Mouse (Mus musculus) right cerebral cortex, postnatal 4 days (tissue): ENCODE measurements around the gene Slc37a2.
"Not testable (repeated sequence)": the region's sequence is repeated elsewhere in the genome, so short reads cannot be mapped to it uniquely, and the experiment has no call there.

Experiments used
- DNase-seq: peaks from one replicate; pipeline ENCODE4 v3.0.0-alpha.2; 2022

Gene Slc37a2

DNA sequence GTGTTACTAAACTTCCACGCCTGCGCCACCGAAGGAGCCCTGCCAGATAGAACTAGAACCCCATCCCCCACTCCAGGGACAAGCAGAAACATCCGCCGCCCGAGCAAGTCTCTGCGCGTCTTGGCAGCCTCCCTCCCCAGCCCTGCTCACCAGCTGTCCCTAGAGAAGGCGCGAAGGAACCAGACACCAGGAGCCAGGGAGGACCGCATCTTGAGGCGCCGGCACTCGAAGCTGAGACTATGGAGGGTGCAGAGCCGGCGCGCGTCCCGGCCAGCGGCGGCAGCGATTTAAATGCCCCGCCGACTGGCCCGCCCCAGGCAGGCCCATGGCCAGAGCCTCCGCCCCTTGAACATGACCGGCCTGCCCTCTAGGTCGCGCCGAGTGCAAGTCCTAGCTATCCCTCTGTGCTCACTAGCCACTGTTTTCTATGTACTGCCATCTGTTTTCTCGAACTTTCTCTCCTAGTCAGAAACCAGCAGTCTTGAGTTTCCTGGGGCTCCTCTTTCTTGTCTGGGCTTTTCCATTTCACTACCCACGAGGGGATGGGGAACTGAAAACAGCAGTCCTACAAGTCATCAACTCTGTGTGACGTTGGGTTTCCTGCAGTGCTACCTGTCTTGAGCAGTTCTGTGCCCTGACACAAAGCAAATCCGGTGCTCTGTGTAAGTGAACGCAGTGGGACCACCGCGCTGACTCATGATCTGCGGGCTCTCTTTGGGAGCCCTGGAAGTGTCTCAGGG is at the start of gene Slc37a2:
Slc37a2 (minus strand) TSS at position 590 of the 740 bp plus-strand sequence.
- DNase-seq: peak; percentile 69

DNA sequence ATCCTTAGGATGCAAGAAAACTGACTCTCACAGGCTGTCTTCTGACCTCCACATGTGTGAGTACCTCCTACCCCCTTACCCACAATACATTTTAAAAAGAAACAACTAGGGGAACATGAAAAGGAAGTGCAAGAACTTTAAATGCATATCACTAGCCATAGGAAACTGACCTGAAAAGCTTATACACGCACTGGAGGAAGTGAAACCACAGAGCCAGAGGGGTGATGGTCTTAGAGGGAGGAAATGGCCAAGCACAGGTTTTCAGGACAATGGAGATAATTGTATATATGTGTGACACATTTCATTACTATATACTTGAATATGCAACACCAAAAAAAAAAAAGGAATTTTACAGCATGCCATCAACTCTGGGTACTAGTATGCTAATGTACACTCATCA is 46.2 kb upstream of the Slc37a2 start:
- DNase-seq: no peak

DNA sequence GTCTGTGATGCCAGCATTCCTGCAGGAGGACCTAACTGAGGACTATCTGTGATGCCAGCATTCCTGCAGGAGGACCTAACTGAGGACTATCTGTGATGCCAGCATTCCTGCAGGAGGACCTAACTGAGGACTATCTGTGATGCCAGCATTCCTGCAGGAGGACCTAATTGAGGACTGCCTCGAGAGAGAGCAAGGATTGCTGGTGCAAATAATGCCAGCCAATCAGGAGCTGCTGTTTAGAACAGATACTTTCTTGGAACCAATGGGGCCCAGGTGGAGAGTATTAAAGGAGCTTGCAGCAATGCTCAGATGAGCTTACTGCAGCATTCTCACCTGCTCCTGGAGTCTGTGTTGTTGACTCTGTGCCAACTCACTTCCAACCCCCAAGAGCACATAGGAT is 45.0 kb upstream of the Slc37a2 start:
- DNase-seq: not testable (repeated sequence)

DNA sequence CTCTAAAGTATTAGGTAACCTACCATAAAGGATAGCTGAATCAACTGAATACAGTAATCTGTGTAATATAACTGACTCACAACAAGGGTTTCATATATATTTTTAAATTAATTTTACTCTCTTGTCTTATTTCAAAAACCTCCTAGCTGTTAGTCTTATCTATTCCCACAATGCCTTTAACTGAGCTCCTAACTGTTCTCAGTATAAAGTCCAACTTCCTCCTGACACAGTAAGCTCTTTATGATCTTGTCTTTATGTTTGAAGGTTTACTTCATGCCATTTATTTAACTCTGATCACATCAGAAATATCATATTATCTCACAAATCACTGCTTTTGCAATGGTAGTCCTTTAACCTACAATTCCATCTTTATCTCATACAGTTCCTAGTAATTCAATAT is 40.0 kb upstream of the Slc37a2 start:
- no peak for DNase-seq

DNA sequence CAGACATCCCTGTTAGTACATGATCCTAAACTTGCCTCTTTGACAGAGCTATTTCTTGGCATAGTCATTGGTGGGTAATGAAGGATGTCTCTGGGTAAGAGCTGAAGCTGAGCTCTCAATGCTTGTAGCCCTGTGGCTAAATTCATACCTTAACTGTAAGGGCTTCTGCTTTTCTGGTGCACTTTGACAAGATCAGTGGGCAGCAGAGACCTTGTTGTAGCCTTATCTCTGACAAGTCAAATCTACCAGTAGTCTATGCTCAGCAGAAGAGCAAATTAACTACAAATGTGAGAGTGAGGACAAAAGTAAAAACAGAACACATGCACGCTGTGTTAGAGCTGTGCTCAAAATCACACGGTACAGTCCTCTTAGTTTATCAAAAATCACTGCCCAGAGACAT is 11.1 kb upstream of the Slc37a2 start:
- DNase-seq: no peak

DNA sequence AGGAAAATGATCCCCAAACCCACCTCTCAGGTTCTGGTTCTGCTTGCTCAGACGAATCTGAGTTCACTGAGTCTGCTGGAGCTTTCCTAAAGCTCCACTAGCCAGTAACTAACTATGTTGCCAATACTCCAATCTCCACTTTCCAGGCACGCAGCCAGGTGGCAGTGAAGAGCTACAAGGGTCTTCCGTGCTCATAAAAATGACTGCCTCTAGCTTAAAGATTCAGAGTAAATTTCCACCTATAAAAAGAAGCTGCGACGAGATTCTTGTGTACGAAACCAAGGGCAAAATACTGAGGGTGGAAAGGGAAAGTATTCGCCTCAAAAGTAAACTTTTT is 319 bp upstream of the Slc37a2 start:
- DNase-seq: peak; percentile 80

DNA sequence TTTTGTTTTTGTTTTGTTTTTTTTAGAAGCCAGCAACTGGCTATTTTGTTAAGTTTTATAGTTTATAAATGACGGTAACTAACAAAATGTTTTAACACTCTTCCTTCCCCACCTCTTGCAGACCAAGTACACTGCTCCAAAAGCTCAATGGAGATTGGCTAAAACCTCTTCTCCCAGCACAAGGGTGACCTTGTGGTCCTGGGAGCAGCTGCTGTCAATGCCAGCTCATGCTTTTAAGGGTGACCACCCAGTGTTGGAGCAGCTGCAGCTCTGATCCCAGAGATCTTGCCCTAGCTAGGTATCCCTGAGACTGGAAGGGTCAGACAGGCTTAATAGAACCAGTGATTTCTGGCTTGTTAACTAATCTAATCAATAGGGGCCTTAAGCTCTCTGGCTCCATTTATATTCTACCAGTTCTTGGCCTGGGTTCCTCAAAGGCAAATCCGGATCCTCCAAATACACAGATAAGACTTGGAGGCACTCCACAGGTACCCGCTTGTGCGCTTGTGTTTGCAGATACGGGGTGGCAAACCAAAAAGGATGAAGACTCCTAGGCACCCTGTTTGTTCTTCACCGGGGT is 917 bp downstream of the Slc37a2 start:
- no peak for DNase-seq

DNA sequence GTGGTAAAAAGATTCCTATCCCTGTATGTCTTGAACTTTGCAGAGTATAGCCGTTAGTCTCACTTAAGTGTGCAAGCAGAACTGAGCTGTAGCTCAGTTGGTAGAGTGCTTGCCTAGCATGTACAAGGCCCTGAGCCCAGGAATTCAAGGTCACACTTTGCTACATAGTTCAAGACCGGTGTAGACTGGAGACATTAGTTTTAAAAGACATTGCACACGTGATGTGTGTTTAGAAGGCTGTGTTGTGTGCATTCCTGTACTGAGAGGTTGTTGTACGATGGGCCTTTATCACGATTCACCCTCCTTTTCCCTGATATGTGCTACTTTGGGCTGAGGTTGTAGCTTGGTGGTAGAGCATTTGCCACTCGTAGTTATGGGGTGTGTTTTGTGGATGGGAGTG is 4.9 kb downstream of the Slc37a2 start:
- DNase-seq: no peak

DNA sequence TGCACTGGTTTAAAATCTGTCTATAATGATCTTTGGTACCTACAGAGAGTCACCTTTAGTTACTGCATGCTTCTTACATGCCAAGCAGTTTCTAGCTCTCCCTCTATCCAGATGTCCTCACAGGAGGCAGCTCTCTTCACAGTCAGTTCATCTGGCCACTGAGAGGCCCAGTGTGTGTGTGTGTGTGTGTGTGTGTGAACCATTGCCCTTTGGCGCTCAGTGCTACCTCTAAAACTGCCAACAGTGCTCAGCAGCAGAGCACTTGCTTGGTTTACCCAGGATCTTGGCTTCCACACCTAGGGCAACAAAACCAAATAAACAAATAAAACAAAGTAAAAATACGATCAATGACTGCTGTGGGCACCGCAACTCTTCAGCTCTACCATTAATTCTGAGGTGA is 5.6 kb downstream of the Slc37a2 start:
- DNase-seq: no peak

DNA sequence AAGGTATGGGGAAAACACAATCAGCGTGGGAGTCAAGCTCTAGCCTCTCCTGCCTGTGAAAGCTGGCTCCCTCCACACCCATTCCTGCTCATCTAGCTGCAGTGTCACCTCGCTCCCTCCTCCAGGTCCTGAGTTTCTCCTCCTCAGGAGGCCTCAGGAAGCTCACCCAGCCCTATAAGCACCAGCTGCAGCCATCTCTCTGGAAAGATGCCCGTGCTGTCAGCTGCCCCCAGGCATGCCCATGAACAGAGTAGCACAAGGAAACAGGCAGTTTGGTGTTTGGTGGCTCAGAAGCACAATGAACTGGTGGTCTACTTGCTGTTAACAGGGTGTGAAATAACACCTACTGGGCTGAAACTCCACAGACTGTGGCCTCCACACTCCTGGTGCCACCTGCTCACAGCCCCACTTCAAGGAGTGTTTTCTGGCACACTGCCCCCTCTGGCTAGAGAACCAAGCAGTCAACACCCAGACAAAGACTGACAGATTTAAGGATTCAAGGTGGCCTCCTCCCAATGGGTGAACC is 7.1 kb downstream of the Slc37a2 start:
- DNase-seq: no peak

DNA sequence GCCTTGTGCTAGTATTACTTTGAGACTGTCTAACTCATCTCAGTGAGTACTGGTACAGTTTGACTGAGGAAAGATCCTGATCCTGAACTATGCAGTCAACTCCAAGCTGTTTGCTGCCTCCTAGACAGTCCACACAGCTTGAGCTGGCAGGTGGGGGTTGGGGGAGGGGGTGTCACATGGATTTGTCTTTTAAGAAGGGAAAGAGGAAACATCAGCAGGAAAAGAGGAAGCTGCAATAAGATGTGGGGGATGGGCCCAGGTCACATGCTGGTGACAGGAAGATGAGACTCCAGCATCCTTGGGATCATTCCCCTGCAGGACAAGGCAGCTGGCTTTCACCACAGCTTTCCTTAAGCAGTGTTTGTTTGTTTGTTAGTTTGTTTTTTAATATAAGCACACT is 8.1 kb downstream of the Slc37a2 start:
- no peak for DNase-seq

DNA sequence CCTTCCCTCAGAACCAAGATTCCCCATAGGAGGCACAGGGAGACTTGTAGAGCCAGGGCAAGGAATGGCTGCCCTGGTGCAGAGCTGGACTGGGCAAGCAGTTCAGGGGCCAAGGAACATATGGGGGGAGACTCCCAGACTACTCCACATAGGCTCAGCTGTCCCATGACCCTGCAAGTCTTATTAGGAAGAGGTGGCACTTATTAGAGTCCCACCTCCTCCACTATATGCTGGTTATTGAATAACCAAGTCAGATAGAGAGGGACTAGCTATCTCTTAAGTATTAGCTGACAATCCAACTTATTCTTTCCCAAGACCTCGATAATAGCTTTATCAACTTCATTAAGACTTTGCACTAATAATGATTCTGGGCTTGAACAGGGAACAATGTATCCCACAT is 9.7 kb downstream of the Slc37a2 start:
- DNase-seq: no peak

DNA sequence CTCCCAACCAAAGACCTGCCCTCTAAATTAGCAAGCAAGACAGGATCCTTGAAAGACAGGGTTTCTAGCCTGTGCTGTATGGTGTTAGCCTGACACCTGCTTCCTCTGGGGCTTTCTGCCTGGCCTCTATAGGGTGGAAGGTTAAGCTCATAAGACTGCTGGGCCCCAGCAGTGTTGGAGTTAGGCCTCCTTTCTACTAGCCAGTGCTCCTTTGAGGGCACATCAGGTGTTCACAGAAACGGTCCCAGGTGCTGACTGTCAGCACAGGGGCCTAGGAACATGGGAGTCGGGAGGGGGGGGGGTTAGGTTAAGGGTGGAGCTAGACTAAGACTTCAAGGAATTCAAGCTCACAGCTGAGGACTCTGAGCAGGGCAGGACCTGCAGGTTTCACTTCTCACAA is 10.1 kb downstream of the Slc37a2 start:
- DNase-seq: no peak

DNA sequence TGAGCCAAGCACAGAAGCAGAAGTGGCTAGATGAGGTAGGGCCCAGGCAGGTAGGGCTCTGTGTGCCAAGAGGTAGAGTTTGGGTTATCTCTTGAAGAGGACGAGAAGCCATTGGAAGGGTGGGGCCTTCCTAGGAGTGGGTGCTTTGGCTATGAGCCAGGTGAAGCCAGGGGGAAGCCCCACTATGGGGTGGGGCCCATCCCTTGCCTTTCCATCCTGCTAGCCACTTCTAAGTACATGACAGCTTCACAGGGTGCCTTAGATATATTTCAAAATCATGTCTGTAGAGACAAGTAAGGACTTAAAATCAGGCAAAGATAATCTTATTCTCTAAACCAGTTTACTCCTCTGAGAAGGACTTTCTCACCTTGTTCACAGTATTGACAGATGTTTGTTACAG is 10.9 kb downstream of the Slc37a2 start:
- DNase-seq: no peak

DNA sequence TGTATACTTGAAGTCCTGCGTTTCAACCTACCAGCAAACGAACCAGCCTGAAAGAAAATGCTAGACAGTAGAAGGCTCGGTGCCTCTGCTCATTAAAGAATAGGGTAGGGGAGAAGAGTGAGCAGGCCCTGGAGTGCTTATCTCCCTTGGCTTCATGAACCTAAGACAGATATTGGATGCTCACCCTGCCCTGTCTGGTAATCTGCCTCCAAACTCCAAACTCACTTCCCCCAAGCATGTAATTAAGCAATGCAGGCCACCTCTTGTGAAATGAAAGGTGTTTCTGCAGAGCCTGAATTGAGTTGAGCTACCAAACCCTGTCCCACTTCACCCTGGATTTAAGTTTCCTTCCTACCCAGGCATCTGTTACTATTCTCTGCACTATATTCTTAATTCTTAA is 12.8 kb downstream of the Slc37a2 start:
- DNase-seq: no peak

DNA sequence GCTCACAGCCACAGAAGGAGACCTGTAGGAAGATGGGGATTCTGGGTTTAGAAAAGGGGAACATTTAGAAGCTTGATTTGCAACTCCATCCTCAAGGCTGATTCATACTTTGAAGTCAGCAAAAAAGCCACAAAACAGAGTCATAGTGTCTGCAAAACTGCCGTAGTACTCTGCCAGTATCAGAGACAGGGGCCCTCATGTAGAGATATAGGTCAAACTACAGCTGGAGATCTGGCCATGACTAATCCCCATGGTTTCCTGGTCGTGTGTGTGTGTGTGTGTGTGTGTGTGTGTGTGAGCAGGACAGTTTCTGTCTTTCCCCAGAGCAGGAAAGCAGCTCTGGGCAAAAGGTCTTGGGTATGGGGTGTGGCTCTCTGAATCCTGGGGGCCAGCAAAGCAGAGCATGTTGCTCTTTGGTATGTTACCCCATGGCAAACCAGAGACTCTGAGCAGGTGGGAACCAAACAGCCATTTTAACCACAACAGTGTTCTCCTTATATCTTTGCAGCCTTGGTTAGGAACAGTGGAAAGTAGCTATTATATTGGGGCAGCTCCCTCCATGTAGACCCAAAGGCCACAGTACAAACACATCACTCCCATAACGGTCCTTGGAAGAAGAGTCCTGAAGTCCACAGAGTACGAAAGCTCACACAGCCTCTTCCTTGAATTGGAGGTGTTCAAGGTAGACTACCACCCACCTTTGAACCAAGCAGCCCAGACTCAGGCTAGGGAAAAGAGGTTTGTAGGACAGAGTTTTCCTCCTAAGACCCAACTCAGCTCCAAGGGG is 19.4 kb downstream of the Slc37a2 start:
- DNase-seq: no peak

DNA sequence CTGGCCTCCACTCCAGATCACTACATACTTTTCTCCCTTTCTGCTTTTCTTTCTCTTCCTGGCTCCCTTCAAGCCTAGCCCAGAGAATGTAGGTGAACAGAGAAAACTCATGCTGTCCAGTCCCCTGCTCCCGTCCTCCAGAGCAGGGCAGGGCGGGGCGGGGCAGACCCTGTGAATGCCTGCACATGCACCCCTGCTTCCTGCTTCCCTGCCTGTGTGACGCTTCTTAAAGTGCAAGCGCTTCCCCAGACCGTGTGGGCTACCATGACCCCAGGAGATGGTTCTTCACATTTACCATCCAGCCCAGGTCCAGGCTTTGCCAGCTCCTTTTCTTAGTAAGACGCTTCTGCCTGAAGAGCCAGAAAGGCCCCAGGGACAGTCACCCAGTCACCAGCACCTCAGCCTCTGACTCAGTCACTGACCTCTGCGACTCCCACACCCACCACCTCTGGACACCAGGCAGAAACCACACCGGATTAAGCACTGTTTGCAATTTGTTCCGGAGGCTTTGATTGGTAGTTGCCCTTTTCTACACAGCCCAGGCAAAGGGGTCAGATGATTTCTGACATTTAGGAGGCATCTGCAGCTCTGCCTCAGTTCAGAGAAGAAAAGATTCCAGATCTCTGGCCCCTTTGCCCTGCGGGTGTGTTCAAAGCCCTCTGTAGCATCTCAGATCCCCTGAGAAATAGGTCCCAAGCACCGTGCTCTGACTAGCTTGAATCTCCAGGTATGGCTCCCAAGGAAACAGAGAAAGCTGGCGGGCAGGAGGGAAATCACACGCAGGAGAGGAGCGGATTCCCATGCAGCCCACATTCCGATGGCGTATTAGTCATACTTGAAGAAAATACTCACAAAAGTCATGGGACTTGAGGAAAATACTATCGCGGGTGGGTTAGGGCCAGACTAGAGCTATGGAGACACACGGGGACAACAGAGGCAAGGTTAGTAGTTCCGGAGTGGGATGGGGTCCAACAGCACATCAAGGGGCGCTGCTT is 23.0 kb downstream of the Slc37a2 start:
- DNase-seq: no peak

DNA sequence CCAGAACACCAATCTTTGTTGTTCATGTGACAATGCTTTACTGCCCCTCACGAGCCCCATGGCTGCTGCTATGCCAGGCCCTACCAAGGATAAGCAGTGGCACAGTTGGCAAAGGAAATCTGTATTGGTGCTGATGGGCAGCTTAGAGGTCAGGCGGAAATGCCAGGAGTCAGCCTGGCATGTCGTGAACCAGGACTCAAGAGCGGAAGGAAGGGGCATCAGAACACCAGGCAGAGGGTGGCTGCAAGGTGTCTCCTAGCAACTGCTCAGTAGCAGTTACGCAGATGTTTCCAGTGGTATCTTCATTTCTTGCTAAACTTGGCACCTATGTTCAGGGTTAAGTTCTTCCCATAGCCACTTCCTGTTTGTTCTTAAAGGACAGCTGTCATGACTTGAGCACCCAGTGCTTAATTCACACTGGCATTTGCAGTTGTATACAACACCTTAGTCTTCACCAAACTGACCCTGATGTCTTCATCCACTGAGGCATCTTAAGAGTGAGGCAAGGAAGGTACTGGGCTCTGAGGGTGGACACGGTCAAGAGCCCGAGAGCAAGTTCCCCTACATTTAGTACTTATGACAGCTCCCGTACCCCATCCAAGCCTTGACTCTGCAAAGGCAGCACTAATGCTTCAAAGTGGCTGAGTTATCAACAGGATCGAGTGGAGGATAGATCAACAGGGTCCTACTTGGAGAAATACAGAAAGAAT is 24.9 kb downstream of the Slc37a2 start:
- DNase-seq: no peak

DNA sequence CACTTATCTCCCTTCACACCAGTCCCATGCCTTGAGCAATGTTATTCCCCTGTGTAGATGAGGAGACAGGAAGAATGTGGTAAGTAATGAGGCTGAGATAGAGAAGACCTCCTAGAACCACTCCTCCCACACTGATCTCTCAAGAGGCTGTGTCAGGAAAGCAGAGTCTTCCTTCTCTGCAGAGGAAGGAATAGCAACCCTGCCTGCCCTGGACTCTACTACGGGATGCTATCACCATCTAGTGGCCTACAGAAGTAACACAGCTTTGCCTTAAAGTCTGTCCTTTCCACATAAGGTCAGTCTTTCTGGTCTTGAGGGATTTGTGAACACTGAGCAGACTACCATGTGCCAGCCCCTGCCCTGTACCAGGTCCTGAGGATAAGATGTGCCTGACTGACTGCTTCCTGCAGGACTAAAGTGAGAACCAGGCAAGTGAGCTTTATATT is 25.6 kb downstream of the Slc37a2 start:
- DNase-seq: peak; percentile 44

DNA sequence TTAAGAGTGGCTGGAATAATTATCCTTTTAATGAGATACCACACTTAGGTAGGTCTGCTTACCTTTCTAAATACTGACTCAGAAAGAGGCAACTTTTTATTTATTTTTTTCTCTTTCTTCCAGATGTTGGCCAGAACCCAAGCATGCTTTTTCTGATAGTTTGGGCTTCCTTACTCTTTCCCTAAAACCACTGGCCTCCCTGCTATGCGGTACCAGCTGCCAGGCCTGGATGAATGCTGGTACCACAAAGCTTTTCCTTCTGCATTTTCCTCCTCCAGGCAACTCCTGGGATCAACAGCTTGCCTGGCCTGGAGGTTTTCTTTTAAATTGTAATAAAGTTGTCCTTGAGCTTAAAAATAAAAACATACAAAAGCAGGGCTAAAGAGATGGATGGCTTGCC is 30.0 kb downstream of the Slc37a2 start:
- no peak for DNase-seq

DNA sequence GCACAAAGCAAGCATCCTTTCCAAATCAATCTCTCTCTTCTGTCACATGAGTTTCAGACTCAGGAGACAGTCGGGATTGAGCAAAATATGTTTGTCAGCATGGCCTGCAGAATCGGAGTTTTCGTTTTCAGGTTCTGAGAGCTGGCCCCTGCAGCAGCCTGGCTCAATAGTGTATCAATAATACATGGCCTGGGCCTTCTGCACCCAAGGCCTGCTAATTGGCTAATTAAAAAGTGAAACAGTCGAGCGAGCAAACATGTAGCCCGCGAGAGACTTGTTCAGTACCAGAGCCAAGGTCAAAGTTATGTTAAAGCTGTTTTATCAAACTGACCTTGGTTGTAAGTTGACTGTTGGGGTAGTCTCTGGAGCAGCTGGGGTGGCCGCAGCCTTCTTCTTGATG is 34.8 kb downstream of the Slc37a2 start:
- no peak for DNase-seq
